Mouse (Mus musculus) monocyte, adult 5-6 weeks (primary cell): Measurements from ENCODE around the gene Rfx4. TPM values are rescaled to one million over a fixed set of nuclear protein-coding genes. Genes with fewer than 3 reads are reported as not detected.

Source experiments
- ATAC-seq: fragments of 153-309, 156-312 bp; replicated peaks from 2 replicates; pipeline ENCODE4 v1.8.0; 2017; ENCODE audit warnings: mild to moderate bottlenecking; ENCODE audit not compliant: low TSS enrichment, insufficient number of reproducible peaks, severe bottlenecking, poor library complexity, low FRiP score
- total RNA-seq: library from RNA; stranded (forward); fragments of 200-1000, 200-491, 200-594 nt; gene quantifications from 3 replicates; pipeline ENCODE4 v1.2.3, GENCODE M21; 2017

The Rfx4 gene
- total RNA-seq, 1 experiment from 2014 or later: not detected

DNA sequence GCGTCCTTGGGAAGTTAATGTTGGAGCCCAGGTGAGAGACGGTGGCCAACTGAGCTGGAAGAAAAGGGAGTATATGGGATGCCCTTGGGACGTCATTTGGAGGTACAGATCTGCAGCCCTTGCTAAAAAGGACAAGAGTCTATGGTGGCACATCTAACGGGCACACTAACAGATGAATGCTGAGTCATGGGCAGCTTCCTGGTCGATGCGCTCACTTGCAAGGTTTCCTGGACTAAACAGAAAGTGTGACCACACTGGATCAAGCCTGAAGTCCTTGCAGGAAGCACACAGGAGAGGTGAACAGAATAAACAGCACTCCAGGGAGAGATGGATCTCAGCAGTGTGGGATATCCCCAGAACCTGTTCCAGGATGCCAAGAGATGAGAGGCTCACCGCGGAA is 98.2 kb downstream of the Rfx4 start:
- no peak for ATAC-seq

DNA sequence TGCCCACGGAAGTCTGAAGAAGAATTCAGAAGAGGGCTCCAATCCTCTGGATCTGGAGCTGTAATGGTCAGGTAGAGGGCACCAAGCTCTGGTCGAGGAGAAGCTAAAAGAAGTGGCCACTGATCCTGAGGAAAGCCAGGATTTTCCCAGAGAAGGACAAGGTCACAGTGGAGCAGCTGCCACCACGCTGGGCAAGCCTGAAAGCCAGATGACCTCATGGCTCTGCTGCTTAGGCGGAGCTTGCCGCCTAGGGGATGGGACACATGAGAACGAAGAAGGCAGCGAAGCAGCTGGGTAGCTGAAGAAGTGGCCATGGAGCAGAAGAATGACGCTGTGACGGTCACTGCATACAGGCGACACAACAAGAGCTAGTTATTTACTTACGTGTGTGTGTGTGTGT is 99.6 kb downstream of the Rfx4 start:
- ATAC-seq: no peak

DNA sequence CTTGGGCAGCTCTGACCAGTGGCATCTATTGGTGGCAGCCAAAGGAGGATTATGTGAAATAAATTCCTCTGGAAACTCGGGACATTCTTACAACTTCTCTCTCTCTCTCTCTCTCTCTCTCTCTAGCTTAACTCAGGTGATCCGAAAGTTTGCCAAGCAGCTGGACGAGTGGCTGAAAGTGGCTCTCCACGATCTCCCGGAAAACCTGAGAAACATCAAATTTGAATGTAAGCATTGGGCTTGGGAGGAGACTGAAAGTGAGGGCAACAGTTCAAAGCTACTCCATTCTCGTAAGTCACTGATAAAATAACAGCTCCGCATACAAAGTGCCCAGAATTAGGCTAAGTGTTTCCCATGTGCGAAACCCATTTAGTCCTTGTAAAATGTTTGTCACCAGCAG is 102.5 kb downstream of the Rfx4 start:
- no peak for ATAC-seq

DNA sequence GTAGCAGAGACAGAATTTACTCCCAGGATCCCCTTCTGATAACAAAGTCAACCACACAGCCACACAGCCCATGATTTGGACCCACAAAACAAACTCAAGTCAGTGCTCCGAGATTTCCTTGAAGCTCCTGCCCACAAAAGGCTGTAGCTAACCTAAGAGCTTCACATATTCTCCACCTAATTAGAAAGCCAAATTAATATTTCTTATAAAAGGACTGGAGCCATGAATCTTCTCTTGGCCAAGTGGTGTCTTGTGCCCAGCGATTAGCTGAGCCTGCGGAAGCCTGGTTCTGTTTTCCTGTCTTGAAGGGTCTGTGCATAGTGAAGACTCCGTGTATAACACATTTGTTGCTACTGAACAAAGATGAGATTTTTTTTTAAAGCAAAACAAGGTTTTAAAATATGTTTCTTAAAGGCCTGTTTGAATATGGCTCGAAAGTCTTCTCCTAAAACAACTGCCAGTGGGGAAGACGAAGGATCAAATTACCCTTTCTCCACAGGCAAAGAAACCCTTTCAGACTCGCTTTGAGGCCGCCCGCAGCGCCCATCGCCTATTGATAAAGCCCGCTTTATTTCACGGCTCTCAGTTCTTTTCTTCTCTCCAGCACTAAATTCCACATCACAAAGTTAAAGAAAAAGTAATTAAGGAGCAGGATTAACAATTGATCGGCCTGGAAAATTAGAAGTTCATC is 103.1 kb downstream of the Rfx4 start:
- ATAC-seq: no peak

DNA sequence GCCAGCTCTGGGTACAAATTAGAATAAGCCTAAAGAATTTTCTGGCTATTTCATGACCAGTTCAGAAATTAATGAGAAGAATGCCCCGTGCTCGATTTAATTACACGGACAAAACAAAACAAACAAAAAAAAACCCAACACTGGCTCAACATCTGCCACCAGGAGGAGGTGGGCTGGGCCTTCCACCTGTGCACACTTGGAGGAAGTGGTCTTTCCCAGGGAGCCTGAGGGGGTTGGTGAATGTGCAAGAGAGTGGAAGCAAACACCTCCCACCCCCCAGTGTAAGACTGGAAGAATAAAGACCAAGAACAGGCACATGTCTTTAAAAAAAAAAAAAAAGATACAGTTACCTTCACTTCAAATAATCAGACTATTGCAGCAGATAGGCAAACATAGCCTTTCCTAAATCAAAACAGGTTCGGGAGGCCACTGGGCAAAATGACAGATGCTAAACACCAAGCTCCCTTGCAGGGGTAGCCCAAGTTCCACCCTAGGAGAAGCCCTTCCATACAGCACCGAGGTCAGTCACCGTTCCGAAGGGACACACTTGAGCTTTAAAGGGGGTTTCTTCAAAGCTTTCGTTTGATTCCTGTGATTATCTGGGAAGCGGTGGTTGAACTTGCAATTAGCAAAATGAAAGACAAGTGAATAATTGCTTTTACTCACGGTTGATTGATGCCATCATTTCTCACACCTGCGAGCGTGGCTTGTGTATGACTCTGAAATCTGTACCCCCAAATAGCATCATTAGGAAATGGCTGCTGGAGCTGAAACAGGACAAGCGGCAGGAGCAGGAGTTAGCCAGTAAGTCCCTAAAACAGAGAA is 103.9 kb downstream of the Rfx4 start:
- no peak for ATAC-seq

DNA sequence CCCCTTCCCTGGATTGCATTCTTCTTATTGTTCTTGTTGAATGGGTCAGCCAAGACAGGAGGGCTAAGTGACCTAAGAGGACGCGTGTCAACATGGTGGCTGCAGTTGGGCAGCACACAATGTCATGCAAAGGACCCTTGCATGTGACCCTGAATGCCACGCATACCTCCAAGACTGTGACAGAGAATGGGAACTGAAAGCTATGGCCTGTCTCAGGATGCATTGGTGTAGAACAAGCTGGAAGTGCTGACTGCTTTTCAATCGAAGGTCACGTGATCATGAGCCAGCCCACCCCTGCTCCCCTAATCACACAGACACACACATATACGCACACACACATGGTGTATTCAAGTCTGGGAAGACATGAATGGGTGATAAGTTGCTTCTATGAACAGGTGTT is 107.6 kb downstream of the Rfx4 start:
- 0 out of 2 replicates have a peak, but pooled peaks have one; percentile 28 for ATAC-seq

DNA sequence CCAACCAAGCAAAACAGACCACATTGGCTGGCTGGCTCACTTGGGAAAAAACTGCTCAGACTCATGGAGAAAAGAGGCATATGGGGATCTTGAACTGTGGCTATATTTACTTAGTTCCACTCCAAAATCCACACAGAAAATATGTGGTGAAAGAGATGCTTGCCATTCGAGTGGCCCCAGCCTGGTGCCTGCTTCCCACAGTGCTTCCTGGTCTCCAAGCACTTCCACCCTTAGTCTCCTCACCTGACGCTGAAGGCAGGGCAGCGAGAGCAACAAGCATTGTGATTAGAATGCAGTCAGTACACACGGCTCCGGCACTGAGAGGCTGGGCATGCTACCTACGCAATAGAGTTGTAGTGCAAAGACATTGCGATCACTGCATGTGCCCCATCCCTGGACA is 111.7 kb downstream of the Rfx4 start:
- no peak for ATAC-seq

DNA sequence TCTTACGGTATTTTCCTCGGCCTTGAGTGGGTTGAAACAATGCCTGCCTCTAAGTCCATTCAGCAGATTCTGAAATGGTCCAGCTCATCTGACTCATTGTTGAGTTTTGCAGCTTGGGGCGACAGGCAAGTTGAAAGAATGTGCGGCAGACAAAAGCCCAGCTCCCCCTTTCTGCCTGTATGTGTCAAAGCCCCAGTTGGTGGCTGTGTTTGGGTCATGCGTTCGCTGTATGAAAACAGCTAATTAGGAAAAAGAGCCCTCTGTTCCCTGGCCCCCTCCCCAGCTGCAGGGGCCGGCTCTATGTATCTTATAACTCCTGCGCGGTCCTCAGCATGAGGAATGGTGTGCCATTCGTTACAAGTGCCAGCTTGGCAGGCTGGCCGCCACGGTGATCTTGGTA is 115.4 kb downstream of the Rfx4 start:
- no peak for ATAC-seq

DNA sequence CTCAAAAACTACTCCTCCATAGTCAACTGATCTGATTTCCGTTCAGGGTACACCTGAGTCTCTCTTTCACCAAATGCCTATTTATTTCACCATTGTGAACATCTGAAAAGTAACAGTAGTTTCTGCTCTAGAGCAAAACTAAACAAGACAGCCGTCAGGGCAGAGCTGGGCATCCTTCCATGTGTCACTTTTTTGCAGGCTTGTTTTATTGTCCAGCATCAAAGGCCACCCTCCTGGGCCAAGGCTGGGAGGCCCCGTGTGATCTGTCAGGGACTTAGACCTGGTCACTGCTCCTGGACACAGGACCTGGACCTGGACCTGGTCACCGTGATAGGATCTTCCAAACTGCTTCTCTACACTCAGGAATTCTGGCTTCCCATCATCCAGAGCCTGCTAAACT is 116.1 kb downstream of the Rfx4 start:
- ATAC-seq: no peak

DNA sequence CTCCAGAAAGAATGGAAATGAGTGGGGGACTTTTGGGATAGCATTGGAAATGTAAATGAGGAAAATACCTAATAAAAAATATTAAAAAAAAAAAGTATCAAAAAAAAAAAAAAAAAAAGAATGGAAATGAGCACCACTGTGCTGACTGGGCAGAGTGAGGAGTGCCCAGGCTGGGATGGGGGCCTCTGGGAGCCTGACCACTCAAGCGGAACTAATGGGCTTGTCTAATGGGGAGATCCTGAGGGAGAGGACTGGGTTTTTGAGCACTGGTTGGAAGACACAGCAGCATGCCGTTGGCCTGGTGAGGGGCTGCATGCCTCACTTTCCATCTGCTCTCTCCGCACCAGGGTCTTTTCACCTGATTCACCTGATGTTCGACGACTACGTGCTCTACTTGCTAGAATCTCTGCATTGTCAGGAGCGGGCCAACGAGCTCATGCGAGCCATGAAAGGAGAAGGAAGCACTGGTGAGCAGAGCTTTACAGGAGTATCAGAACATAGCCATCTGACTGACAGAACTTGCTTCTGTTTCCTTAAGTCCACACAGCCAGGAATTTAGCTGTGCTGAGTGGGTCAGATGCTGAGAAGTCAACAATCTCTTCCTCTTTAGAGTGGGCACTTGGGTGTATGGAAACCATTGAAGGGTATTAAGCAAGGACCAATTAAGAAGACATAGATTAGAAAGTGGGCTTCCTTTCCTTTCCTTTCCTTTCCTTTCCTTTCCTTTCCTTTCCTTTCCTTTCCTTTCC is 124.1 kb downstream of the Rfx4 start:
- no peak for ATAC-seq

DNA sequence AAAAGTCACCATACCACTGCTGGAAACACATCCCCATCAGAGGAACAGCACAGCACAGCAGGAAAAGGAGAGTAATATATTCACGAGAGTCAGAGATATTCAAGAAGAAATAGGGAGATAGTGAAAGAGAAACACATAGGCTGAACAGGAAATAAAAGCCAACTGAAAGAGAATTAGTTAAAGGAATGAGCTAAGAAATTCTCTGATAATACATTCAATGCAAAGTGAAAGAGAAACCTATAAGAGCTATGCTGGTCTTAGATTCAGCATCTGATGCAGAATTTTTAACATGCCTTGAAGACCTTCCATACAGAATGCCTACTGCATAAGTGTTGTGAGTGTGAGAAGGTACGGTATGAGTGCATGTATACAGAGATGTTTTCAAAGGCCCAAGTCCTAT is 126.7 kb downstream of the Rfx4 start:
- no peak for ATAC-seq

DNA sequence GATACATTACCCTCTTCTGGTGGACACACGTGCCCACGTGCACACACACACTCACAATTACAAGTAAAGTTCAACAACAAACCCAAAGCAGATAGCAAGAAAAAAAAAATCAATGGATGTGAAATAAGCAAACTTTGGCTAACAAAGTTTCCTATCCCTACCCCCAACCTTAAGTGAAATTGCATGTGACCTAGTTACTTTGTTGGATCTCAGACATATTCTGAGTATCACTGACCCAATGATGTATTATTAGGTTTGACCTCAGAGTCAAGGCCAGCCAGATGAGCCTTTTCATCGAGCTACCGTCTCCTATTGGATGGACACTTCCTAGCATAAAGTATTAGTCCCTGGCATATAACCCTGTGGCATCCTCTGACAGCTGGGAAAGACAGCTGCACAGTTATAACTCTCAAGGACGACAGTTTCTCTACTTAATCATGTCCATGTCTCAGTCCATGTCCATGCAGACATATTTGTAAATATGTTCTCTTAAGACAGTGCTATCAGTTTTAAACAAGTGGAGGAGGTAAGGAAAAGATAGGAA is 129.6 kb downstream of the Rfx4 start:
- ATAC-seq: no peak

DNA sequence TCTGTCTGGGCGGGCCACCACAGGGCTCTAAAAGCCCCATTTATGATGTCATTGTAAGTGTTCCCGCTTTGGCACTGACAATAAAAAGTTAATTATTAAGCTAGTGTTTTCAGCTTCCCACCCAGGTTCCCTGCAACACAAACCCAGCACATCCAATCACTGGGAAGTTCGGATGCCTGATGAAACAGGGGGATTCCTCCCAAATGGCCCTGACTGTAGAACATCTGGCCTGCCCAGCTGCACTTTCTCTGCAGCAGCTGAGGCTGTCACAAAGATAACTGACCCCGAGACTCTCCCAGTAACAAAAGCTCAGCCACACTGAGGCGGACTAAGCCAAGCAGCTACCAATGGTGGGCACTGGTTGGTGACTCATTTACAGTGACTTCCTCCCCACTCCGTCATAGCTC is 130.4 kb downstream of the Rfx4 start:
- no peak for ATAC-seq

DNA sequence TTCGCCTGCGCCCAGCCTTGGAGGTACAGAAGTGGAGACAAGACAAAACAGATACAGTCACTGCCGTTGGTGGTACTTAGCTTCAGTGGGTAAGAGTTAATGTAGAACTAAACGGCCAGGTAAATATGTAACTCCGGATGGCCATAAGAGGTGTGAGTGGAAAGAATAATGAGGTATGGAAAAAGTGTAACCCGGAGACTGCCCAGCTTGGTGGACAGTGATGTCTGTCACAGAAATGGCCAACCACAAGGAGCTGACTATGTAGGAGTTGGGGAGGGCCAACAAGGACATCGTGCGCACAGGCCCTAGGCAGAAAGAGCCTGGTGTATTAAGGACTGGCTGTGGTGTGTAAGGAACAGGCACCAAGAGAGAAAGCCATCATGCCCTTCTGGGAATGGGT is 130.9 kb downstream of the Rfx4 start:
- no peak for ATAC-seq

DNA sequence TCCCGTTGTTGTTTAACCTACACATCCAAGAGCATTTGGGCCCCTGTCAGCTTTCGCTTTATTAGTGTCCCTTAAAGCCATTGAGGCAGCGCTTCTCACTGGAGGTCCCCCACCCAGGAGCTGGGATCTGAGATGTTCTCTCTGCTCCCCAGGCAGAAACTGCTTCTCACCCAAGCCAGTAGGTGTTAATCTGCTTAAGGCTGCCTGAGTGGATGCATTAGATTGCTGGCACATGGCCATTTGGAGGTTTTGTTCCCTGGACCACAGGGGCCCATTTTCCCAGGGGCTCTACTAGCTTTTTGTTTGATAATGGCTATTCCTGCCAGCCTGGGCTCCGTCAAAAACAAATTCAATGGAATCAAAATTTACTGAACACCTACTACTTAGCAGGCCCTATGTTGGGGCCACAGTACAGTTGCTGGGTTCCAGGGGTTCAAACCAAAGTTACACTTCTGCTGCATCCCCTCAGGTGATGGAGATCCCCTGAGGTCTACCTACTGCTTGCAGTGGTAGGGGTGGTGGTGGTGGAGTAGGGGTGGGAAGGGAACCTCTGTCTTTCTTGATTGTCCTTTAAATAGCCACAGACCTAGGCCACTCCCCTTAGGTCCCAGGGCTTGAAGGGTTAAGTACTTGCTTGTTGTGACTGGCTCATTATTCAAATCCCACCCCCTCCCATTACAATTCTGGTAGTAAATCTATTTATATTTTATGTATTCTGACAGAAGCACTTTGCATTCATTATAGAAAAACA is 133.4 kb downstream of the Rfx4 start:
- no peak for ATAC-seq

DNA sequence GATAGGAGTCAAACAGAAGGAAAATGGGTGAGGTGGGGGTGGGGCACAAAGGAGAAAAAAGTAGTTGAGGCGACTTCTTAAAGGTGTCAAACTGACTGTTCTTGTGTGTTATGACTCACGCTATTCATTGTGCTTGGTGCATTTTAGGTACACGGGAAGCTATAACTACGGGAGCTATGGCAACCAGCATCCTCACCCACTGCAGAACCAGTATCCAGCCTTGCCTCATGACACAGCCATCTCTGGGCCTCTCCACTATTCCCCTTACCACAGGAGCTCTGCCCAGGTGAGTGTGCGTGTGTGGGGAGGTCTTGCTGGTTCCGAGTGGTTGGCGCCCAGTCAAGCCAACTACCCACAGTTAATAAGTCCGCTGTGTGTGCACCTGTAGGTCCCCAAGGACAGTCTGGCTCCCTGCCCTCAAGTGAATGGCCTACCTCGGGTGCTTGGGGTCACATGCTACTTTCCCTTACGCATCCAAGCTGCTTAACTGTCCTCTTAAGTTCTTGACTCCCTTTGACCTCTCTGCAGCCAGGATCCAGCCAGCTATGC is 140.0 kb downstream of the Rfx4 start:
- no peak for ATAC-seq

DNA sequence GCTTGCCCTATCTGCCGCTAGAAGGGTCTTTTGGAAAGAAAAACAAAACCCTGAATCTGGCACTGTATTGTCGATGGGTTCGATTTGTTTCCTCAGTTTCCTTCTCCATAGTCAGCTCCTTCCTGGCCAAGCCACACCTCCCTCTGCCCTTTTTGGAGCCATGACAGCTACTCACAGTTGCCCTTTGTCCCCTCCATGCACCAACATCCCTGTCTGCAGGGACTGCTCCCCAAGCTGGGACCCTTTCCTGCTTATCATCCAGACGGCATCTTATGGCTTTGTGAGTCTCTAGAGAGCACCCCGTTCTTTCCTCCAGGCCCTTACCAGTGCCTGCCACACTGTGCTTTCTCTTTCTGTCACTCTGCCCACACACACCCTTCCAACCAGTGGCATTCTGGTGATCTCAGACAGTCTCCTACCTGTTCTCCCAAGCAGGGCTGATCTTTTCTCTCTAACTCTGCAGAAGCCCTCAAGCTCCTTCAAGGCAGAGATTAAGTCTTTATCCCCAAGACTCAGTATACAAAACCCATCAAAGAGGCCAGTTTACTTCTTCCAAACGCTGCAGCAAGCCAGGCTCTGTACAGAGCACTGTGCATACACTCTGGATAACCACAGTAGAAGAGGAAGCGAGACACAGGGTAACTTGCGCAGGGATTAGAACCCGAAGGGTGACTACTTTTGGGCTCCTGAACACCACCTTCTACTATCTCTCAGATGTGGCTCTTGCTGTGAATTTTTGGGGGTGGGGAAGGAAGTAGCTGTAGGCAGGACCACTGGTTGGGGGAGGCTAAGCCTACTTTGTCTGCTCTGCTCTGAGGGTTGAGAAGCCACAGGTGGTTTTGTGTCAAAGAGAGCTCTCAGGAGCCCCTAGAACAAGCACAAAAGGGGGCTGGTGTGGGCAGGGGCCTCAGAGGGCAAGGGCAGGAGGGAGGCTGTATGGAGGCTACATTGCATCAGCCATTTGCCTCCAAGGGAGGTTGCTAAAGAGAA is 141.4 kb downstream of the Rfx4 start:
- no peak for ATAC-seq
